Mouse (Mus musculus) hindbrain, embryonic 16.5 days (tissue): ENCODE measurements around the gene Gpc2. TPM values are rescaled to one million over a fixed set of nuclear protein-coding genes. Genes with fewer than 3 reads are reported as not detected.

Experiments used
- ATAC-seq: fragments of 200-750 bp; cut with Nextera tagmentation; 2 replicates; pipeline ENCODE4 v1.8.0; 2017; ENCODE audit warnings: moderate TSS enrichment, moderate library complexity
- H3K27ac ChIP-seq: fragments of 300-500 bp; sonication (generic); 2 replicates; pipeline ENCODE4 v1.5.1; 2014; ENCODE audit warnings: low read depth, mild to moderate bottlenecking, control low read depth, low read length, moderate library complexity
- H3K27me3 ChIP-seq: fragments of 300-500 bp; sonication (generic); replicated peaks from 2 replicates; pipeline ENCODE4 v1.6.1; 2014; ENCODE audit warnings: low read length; ENCODE audit not compliant: control insufficient read depth, insufficient read depth
- H3K36me3 ChIP-seq: fragments of 300-500 bp; sonication (generic); 2 replicates; pipeline ENCODE4 v1.6.1; 2014; ENCODE audit warnings: mild to moderate bottlenecking, low read length, moderate library complexity, mixed read lengths; ENCODE audit not compliant: control insufficient read depth, insufficient read depth
- H3K4me1 ChIP-seq: fragments of 300-500 bp; sonication (generic); 2 replicates; pipeline ENCODE4 v1.6.1; 2014; ENCODE audit warnings: low read depth, low read length; ENCODE audit not compliant: control insufficient read depth, insufficient read depth
- H3K4me2 ChIP-seq: fragments of 300-500 bp; sonication (generic); 2 replicates; pipeline ENCODE4 v1.6.1; 2014; ENCODE audit warnings: mild to moderate bottlenecking, low read length, control low read depth, moderate library complexity
- H3K4me3 ChIP-seq: fragments of 300-500 bp; sonication (generic); 2 replicates; pipeline ENCODE4 v1.5.1; 2014; ENCODE audit warnings: mild to moderate bottlenecking, low read length, control low read depth, moderate library complexity
- H3K9ac ChIP-seq: fragments of 300-500 bp; sonication (generic); 2 replicates; pipeline ENCODE4 v1.6.1; 2014; ENCODE audit warnings: low read depth, mild to moderate bottlenecking, control low read depth, low read length, moderate library complexity
- H3K9me3 ChIP-seq: fragments of 300-500 bp; sonication (generic); 2 replicates; pipeline ENCODE4 v1.6.1; 2014; ENCODE audit warnings: mild to moderate bottlenecking, low read length, moderate library complexity; ENCODE audit not compliant: control insufficient read depth
- WGBS: fragments of 180-500 bp; shearing (Covaris S2); extraction: QIAGEN DNeasy Blood & Tissue Kit; methylation state at CpG from one replicate; pipeline ENCODE4 v1.1.7; 2014; 5-methylcytosine and 5-hydroxymethylcytosine counted together
- polyA plus RNA-seq: library from polyadenylated mRNA; unstranded; fragments of >200 nt; fragmentation: Nextera tagmentation; extraction: Ambion mirVana; gene quantifications from 2 replicates; pipeline ENCODE4 v1.2.1, GENCODE M21; 2015

Gene Gpc2
- polyA plus RNA-seq, 1 experiment from 2014 or later: 113 TPM

DNA sequence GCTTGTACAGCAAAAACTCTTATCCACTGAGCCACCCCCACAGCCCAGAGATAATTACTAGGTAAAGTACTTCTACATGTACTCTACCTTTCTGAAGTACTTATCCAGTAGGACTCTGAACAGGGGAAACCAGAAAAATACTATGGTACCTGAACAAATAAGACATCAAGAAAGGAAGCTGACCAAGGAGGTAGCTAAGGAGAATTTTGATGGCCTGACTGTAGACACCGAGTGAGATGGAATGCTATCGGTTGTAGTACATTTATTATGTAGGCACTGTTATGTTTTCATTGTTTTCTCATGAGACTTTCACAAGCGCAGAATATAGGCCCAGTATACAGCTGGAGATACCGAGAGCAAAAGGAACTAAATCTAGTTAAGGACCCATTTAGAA is 22.2 kb downstream of the Gpc2 start:
- 94% methylated on average over 4 of the region's 4 CpGs for WGBS
- Histone ChIP-seq H3K4me1 (peaks cover 16% of the 10 kb centered on the region), H3K36me3 (peaks cover 24% of the 10 kb centered on the region), H3K4me3 (no peak overlapping the region), H3K4me2 (no peak overlapping the region), H3K9ac (no peak overlapping the region), H3K9me3 (no peaks in the 10 kb centered on the region), H3K27ac (no peak overlapping the region), H3K27me3 (no peaks in the 10 kb centered on the region)
- no peak for ATAC-seq

DNA sequence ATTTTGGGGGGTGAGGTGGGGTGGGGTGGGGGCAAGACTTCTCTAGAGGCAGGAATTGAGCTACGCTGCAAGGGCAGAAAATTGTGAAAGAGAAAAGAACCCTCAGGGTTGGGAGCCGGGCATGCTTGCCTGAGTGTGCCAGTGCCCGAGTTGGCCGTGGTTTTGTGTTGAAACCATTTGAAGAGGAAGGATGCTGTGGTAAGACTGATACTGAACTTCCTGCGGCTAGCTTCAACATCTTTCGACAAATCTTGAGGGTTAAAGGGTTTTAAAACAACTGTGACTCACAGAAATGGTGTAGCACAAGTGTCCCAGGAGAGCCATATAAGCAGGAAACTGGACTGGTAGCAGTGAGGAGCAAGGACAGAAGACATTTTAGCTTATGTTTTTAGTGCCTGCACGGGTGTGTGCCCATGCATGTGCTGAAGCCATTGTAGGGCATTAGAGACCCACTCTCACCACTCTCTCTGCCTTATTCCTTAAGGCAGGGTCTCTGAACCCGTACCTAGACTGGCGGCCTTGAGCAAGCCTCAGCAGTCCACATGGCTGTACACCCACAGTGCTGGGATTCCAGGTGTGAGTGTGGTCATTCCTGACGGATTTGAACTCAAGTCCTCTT is 22.7 kb downstream of the Gpc2 start:
- Histone ChIP-seq H3K4me2 (no peak overlapping the region), H3K27ac (no peak overlapping the region), H3K27me3 (no peaks in the 10 kb centered on the region), H3K4me1 (peaks cover 12% of the 10 kb centered on the region), H3K9me3 (no peaks in the 10 kb centered on the region), H3K4me3 (no peak overlapping the region), H3K9ac (no peak overlapping the region), H3K36me3 (peaks cover 24% of the 10 kb centered on the region)
- no peak for ATAC-seq
- 89% methylated on average over 10 of the region's 10 CpGs for WGBS

DNA sequence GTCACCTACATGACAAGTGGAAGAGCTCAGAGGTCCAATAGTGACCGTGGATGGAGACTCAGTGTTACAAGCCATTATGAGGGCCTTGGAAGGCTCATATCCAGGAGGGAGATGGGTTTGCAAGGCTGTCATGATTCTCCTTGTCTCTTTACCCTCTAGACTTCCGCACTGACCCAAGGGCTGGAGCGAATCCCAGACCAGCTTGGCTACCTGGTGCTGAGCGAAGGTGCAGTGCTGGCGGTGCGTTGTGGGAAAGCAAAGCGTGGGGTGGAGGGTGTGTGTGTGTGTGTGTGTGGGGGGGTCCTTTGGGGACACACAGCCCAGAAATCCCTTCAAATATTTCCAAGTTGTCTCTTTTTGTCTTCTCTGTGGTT is 23.7 kb downstream of the Gpc2 start:
- H3K4me3 ChIP-seq: peak overlapping the region; percentile 76
- peaks cover 21% of the 10 kb centered on the region for H3K36me3 ChIP-seq
- H3K9me3 ChIP-seq: no peaks in the 10 kb centered on the region
- no peak; the same call in 1 of the 2 replicates for ATAC-seq
- H3K4me2 ChIP-seq: peak overlapping the region; percentile 97
- H3K9ac ChIP-seq: peak overlapping the region; percentile 78
- peaks cover 12% of the 10 kb centered on the region for H3K4me1 ChIP-seq
- H3K27ac ChIP-seq: peak overlapping the region; percentile 87
- WGBS: 13% methylated on average over 7 of the region's 7 CpGs
- H3K27me3 ChIP-seq: no peaks in the 10 kb centered on the region

DNA sequence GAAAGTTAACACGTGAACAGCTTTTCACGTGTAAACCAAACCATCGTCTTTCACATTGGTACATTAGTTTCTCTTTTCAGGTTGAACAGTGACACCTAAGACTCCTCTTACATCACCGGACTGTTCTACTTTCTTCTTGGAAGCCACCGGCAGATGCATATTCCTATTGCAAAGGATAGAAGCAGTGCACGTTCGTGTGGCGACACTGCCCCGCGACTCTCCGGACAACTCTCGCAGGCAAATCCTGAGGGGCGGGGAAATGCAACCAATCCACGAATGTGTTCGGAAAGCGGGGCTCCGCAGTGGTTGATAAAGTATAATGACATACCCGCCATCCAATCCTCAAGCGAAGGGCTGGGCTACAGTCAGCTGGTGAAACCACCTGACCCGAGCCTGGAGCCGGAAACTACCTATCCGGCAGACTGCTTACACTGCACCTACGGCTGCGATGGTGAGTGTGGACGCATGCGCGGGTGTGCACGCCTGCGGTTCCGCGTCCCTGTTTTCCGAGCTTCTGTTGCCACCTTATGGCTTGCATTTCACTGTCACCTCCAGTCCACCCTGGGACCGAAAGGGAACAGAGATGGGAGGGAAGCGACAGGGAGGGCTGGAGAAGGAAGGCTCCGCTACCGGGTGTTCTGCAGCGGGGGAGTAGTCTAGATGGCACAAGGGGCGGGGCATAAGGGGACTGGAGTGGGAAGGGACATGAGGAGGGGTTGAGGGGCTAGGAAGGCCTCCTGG is 24.3 kb downstream of the Gpc2 start, which contains the start of gene Lamtor4:
TSS of gene Lamtor4 (plus strand) at position 130 of the 741 bp plus-strand sequence.
- peaks cover 12% of the 10 kb centered on the region for H3K4me1 ChIP-seq
- ATAC-seq: peak; percentile 100
- H3K4me2 ChIP-seq: peak within 1 kb of the TSS; percentile 97
- peaks cover 21% of the 10 kb centered on the region for H3K36me3 ChIP-seq
- peak within 1 kb of the TSS; percentile 87 for H3K27ac ChIP-seq
- H3K4me3 ChIP-seq: peak within 1 kb of the TSS; percentile 76
- H3K27me3 ChIP-seq: no peaks in the 10 kb centered on the region
- H3K9me3 ChIP-seq: no peaks in the 10 kb centered on the region
- peak within 1 kb of the TSS; percentile 78 for H3K9ac ChIP-seq
- under 1% methylated on average over 38 of the region's 38 CpGs for WGBS

DNA sequence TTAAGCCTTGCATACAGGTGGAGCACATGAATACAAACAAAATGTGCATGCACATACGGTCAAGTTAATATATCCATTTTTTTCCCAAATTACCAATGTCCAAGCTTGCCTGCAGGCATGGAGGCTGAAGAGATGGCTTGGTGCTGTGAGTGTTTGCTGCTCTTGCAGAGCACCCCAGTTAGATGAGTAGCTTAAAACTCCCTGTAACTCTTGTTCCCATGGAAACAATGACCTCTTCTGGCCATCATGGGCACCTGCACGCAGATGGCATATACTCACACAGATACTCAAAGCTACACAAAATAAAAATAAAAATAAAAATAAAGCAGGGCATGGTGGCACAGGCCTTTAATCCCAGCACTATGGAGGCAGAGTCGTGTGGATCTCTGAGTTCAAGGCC is 26.7 kb downstream of the Gpc2 start:
- whole genome bisulfite sequencing: 92% methylated on average over 3 of the region's 3 CpGs
- Histone ChIP-seq H3K27me3 (no peaks in the 10 kb centered on the region), H3K9ac (no peak overlapping the region), H3K27ac (no peak overlapping the region), H3K9me3 (no peaks in the 10 kb centered on the region), H3K36me3 (0 out of 2 replicates have a peak, but pooled peaks cover 2% of the 10 kb centered on the region), H3K4me2 (no peak overlapping the region), H3K4me3 (no peak overlapping the region), H3K4me1 (peaks cover 12% of the 10 kb centered on the region)
- ATAC-seq: no peak

DNA sequence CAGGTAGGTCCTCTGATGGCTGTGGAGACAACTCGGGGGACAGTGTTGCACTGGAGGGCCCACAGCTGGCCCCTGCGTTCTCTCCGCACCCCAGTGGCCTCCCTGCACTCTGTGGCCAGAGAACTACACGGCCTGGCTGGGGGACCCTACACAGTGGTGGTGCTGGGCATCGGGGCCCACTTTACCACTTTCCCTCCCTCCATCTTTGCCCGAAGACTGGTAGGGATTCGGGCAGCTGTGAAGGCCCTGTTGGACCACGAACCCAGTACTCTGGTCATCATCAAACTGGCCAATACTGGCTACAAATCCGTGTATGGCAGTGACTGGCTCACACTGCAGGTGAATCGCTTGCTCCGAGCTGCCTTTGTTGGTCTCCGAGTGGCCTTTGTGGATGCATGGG is 28.7 kb downstream of the Gpc2 start:
- Histone ChIP-seq H3K27ac (no peak overlapping the region), H3K4me3 (no peak overlapping the region), H3K9me3 (no peaks in the 10 kb centered on the region), H3K4me1 (peaks cover 5% of the 10 kb centered on the region), H3K36me3 (no peaks in the 10 kb centered on the region), H3K27me3 (no peaks in the 10 kb centered on the region), H3K9ac (no peak overlapping the region), H3K4me2 (no peak overlapping the region)
- ATAC-seq: no peak
- 86% methylated on average over 12 of the region's 12 CpGs for WGBS

DNA sequence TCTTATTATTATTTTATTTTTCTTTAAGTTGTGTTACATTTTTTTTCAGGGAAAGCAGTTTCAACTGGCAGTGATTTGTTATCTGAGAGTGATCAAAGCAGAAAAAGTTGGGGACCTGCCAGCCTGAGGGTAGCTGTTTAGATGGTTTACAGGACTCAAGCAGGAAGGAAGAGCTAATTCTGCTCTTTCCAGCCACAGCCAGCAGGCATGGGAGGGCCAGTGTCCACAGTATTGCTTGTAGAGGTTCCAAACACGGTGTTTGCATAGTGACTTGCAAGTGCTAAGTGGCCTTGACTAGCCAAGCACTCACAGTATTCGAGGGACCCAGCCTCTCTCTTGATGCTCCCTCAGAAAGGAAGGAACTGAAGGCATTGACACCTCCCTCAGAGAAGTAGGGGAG is 38.3 kb downstream of the Gpc2 start:
- Histone ChIP-seq H3K4me2 (no peak overlapping the region), H3K27me3 (no peaks in the 10 kb centered on the region), H3K9ac (no peak overlapping the region), H3K4me1 (no peaks in the 10 kb centered on the region), H3K27ac (no peak overlapping the region), H3K9me3 (no peaks in the 10 kb centered on the region), H3K36me3 (no peaks in the 10 kb centered on the region), H3K4me3 (no peak overlapping the region)
- no peak for ATAC-seq
- 56% methylated on average over 2 of the region's 2 CpGs for WGBS

DNA sequence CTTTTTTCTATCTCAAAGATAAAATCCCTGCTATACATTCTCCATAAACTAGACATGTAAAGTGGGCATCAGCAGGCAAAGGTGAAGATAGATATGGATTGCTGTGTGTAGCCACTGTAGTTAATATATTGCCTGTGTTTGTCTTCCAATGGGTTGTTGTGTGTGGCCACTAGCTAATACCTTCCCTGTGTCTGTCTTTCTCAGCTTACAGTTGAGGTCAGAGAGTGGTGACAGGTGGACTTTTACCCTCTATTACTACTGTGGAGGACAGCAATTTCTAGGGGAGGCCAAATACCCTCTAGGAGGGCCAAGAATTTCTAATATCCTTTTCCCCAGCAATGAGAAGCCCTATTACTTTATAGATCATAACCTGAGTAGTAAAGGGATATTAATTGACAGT is 45.6 kb downstream of the Gpc2 start:
- H3K4me3 ChIP-seq: no peak overlapping the region
- no peaks in the 10 kb centered on the region for H3K36me3 ChIP-seq
- H3K9me3 ChIP-seq: no peaks in the 10 kb centered on the region
- no peaks in the 10 kb centered on the region for H3K4me1 ChIP-seq
- no peak overlapping the region for H3K4me2 ChIP-seq
- no peak for ATAC-seq
- H3K27me3 ChIP-seq: no peaks in the 10 kb centered on the region
- no peak overlapping the region for H3K9ac ChIP-seq
- no peak overlapping the region for H3K27ac ChIP-seq

DNA sequence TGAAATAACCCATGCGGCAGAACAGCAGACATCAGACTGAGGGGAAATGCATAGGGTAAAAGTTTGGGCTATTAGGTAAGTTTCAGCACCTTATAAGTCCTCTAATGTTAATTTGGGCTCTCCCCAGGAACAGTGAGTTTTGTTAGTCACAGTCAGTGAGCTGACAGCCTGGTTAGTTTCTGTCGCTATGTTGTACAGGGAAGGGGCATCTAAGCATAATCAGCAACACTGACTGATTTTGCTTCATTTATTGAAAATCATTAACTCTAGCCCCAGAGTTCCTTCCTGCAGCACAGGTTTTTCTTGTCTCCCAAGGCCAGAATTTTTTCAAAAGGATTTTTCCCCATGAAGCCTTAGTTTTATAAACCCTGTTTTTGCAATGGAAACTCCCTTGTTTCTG is 46.0 kb downstream of the Gpc2 start:
- Histone ChIP-seq H3K4me2 (no peak overlapping the region), H3K4me1 (no peaks in the 10 kb centered on the region), H3K9me3 (no peaks in the 10 kb centered on the region), H3K4me3 (no peak overlapping the region), H3K27me3 (no peaks in the 10 kb centered on the region), H3K27ac (no peak overlapping the region), H3K9ac (no peak overlapping the region), H3K36me3 (no peaks in the 10 kb centered on the region)
- ATAC-seq: no peak
- 86% methylated on average over 2 of the region's 2 CpGs for WGBS
